Mouse (Mus musculus) embryonic facial prominence, embryonic 14.5 days (tissue): Measurements from ENCODE around the gene Cep68. TPM values are rescaled to one million over a fixed set of nuclear protein-coding genes. Genes with fewer than 3 reads are reported as not detected.

ENCODE experiments used
- ATAC-seq: fragments of 200-750 bp; cut with Nextera tagmentation; 2 replicates; pipeline ENCODE4 v1.8.0; 2017; ENCODE audit warnings: low read depth, moderate number of reproducible peaks, moderate TSS enrichment
- DNase-seq: peaks from one replicate; pipeline ENCODE4 v3.0.0-alpha.2; 2015; ENCODE audit warnings: low spot score
- H3K27ac ChIP-seq: fragments of 300-500 bp; sonication (generic); replicated peaks from 2 replicates; pipeline ENCODE4 v1.5.1; 2014; ENCODE audit warnings: low read depth, mild to moderate bottlenecking, low read length, moderate library complexity
- H3K27me3 ChIP-seq: fragments of 300-500 bp; sonication (generic); replicated peaks from 2 replicates; pipeline ENCODE4 v1.6.1; 2014; ENCODE audit warnings: low read length; ENCODE audit not compliant: control insufficient read depth, insufficient read depth
- H3K36me3 ChIP-seq: fragments of 300-500 bp; sonication (generic); 2 replicates; pipeline ENCODE4 v1.6.1; 2014; ENCODE audit warnings: low read length, mixed read lengths; ENCODE audit not compliant: control insufficient read depth, insufficient read depth
- H3K4me1 ChIP-seq: fragments of 300-500 bp; sonication (generic); 2 replicates; pipeline ENCODE4 v1.6.1; 2014; ENCODE audit warnings: antibody characterized with exemption, low read length; ENCODE audit not compliant: control insufficient read depth, insufficient read depth
- H3K4me2 ChIP-seq: fragments of 300-500 bp; sonication (generic); 2 replicates; pipeline ENCODE4 v1.6.1; 2014; ENCODE audit warnings: low read depth, mild to moderate bottlenecking, low read length, moderate library complexity, mixed read lengths
- H3K4me3 ChIP-seq: fragments of 300-500 bp; sonication (generic); 2 replicates; pipeline ENCODE4 v1.5.1; 2014; ENCODE audit warnings: low read depth, mild to moderate bottlenecking, low read length
- H3K9ac ChIP-seq: fragments of 300-500 bp; sonication (generic); 2 replicates; pipeline ENCODE4 v1.6.1; 2014; ENCODE audit warnings: low read depth, mild to moderate bottlenecking, low read length, moderate library complexity, mixed read lengths
- H3K9me3 ChIP-seq: fragments of 300-500 bp; sonication (generic); 2 replicates; pipeline ENCODE4 v1.6.1; 2016; ENCODE audit warnings: low read length; ENCODE audit not compliant: control insufficient read depth
- WGBS: fragments of 180-500 bp; shearing (Covaris S2); extraction: QIAGEN DNeasy Blood & Tissue Kit; methylation state at CpG from one replicate; pipeline ENCODE4 v1.1.7; 2014; 5-methylcytosine and 5-hydroxymethylcytosine counted together
- polyA plus RNA-seq: library from polyadenylated mRNA; unstranded; fragments of >200 nt; fragmentation: Nextera tagmentation; extraction: Ambion mirVana; gene quantifications from 2 replicates; pipeline ENCODE4 v1.2.1, GENCODE M21; 2014

Cep68 gene
- polyA plus RNA-seq, 1 experiment from 2014 or later = 27.9 TPM

GRCm38 (mm10) chr11:20237018-20237417, 12.2 kb downstream of the Cep68 start:
- no peak for DNase-seq
- Histone ChIP-seq H3K9me3 (no peaks in the 10 kb centered on the region), H3K27ac (no peak overlapping the region), H3K9ac (no peak overlapping the region), H3K4me2 (no peak overlapping the region), H3K4me3 (no peak overlapping the region), H3K27me3 (no peaks in the 10 kb centered on the region), H3K4me1 (no peaks in the 10 kb centered on the region), H3K36me3 (peaks cover 89% of the 10 kb centered on the region)
- ATAC-seq = no peak
- 96% methylated on average over 7 of the region's 7 CpGs for WGBS

GRCm38 (mm10) chr11:20234233-20234632, 15.0 kb downstream of the Cep68 start:
- no peaks in the 10 kb centered on the region for H3K27me3 ChIP-seq
- H3K27ac ChIP-seq = no peak overlapping the region
- WGBS = 49% methylated on average over 3 of the region's 3 CpGs
- H3K4me2 ChIP-seq = no peak overlapping the region
- H3K9me3 ChIP-seq = no peaks in the 10 kb centered on the region
- H3K4me3 ChIP-seq = no peak overlapping the region
- H3K4me1 ChIP-seq = no peaks in the 10 kb centered on the region
- peaks cover 93% of the 10 kb centered on the region for H3K36me3 ChIP-seq
- DNase-seq (no peak), ATAC-seq (no peak)
- H3K9ac ChIP-seq = no peak overlapping the region

- Histone ChIP-seq H3K4me1 (no peaks in the 10 kb centered on the region), H3K4me2 (no peak overlapping the region), H3K9me3 (no peaks in the 10 kb centered on the region), H3K27ac (peak overlapping the region; percentile 11; the same call in 1 of the 2 replicates), H3K4me3 (no peak overlapping the region), H3K9ac (no peak overlapping the region), H3K27me3 (no peaks in the 10 kb centered on the region), H3K36me3 (peaks cover 92% of the 10 kb centered on the region)
- DNase-seq (peak; percentile 42), ATAC-seq (no peak)
- WGBS = 57% methylated on average over 4 of the region's 5 CpGs
These were observed 17.0 kb downstream of the Cep68 start for GRCm38 (mm10) chr11:20232016-20232755.

GRCm38 (mm10) chr11:20231128-20231878, 17.9 kb downstream of the Cep68 start:
- Histone ChIP-seq H3K27ac (peak overlapping the region; percentile 56), H3K9me3 (no peaks in the 10 kb centered on the region)

GRCm38 (mm10) chr11:20230286-20230685, 18.9 kb downstream of the Cep68 start:
- Histone ChIP-seq H3K27ac (no peak overlapping the region; the same call in 1 of the 2 replicates), H3K9ac (no peak overlapping the region), H3K4me3 (no peak overlapping the region), H3K9me3 (no peaks in the 10 kb centered on the region), H3K27me3 (no peaks in the 10 kb centered on the region), H3K4me1 (no peaks in the 10 kb centered on the region), H3K36me3 (peaks cover 88% of the 10 kb centered on the region), H3K4me2 (no peak overlapping the region)
- no peak for ATAC-seq
- no peak for DNase-seq
- 87% methylated on average over 1 of the region's 1 CpGs for WGBS

More at GRCm38 (mm10) chr11:20231128-20231878, 17.9 kb downstream of the Cep68 start:
- Histone ChIP-seq H3K9ac (no peak overlapping the region), H3K27me3 (no peaks in the 10 kb centered on the region), H3K4me2 (no peak overlapping the region), H3K36me3 (peaks cover 88% of the 10 kb centered on the region), H3K4me3 (no peak overlapping the region), H3K4me1 (no peaks in the 10 kb centered on the region)
- ATAC-seq (peak; percentile 41), DNase-seq (peak; percentile 68)
- 57% methylated on average over 8 of the region's 8 CpGs for WGBS

- Histone ChIP-seq H3K9ac (no peak overlapping the region), H3K27me3 (no peaks in the 10 kb centered on the region), H3K4me3 (no peak overlapping the region), H3K27ac (no peak overlapping the region), H3K36me3 (peaks cover 88% of the 10 kb centered on the region), H3K4me1 (no peaks in the 10 kb centered on the region), H3K4me2 (no peak overlapping the region), H3K9me3 (no peaks in the 10 kb centered on the region)
- DNase-seq (no peak), ATAC-seq (no peak)
- WGBS = 81% methylated on average over 4 of the region's 4 CpGs
These were observed 19.9 kb downstream of the Cep68 start for GRCm38 (mm10) chr11:20229311-20229710.

- no peak overlapping the region for H3K4me3 ChIP-seq
- no peak overlapping the region for H3K27ac ChIP-seq
- H3K4me2 ChIP-seq = no peak overlapping the region
- WGBS = 75% methylated on average over 5 of the region's 5 CpGs
- no peaks in the 10 kb centered on the region for H3K9me3 ChIP-seq
- no peaks in the 10 kb centered on the region for H3K4me1 ChIP-seq
- ATAC-seq (no peak), DNase-seq (no peak)
- peaks cover 92% of the 10 kb centered on the region for H3K36me3 ChIP-seq
- H3K9ac ChIP-seq = no peak overlapping the region
- no peaks in the 10 kb centered on the region for H3K27me3 ChIP-seq
These were observed 20.6 kb downstream of the Cep68 start for GRCm38 (mm10) chr11:20228666-20229065.

- DNase-seq = no peak
- Histone ChIP-seq H3K27ac (no peak overlapping the region), H3K9ac (no peak overlapping the region), H3K4me1 (no peaks in the 10 kb centered on the region), H3K4me2 (no peak overlapping the region), H3K36me3 (peaks cover 92% of the 10 kb centered on the region), H3K9me3 (no peaks in the 10 kb centered on the region), H3K27me3 (no peaks in the 10 kb centered on the region), H3K4me3 (no peak overlapping the region)
- WGBS = 97% methylated on average over 4 of the region's 4 CpGs
- ATAC-seq = no peak
These were observed 23.3 kb downstream of the Cep68 start for GRCm38 (mm10) chr11:20225938-20226337.
